Mouse (Mus musculus): ENCODE data around the gene Atxn2. TPM values are rescaled to one million over a fixed set of nuclear protein-coding genes. Genes with fewer than 3 reads are reported as not detected.

Atxn2 gene
- polyA plus RNA-seq, 1 experiment, result 139 TPM

- Histone ChIP-seq H3K4me1 (ENCODE audit: control insufficient read depth, insufficient read depth, low read length) (no peaks in the 10 kb centered on the region; the same call in 1 of the 2 replicates), H3K27ac (ENCODE audit: insufficient read depth, low read length) (no peak overlapping the region), H3K4me3 (ENCODE audit: insufficient read depth, low read length) (no peak overlapping the region)
- TF ChIP-seq POLR2A (IDR thresholded peaks at IDR 0.05; ENCODE audit: extremely low read depth, insufficient read depth, low read length) (no peak), CTCF (IDR thresholded peaks at IDR 0.05; ENCODE audit: extremely low read depth, insufficient read depth, low read length) (no peak)
Measured at GRCm38 (mm10) chr5:121749633-121750032, 38.5 kb downstream of the Atxn2 start.

GRCm38 (mm10) chr5:121757900-121758299 is 46.8 kb downstream of the Atxn2 start:
- H3K27ac ChIP-seq (ENCODE audit: insufficient read depth, low read length), result no peak overlapping the region
- TF ChIP-seq CTCF (IDR thresholded peaks at IDR 0.05; ENCODE audit: extremely low read depth, insufficient read depth, low read length), result no peak
- TF ChIP-seq POLR2A (IDR thresholded peaks at IDR 0.05; ENCODE audit: extremely low read depth, insufficient read depth, low read length), result no peak
- H3K4me1 ChIP-seq (ENCODE audit: control insufficient read depth, insufficient read depth, low read length), result peaks cover 2% of the 10 kb centered on the region
- no peak overlapping the region for H3K4me3 ChIP-seq (ENCODE audit: insufficient read depth, low read length)

GRCm38 (mm10) chr5:121758341-121758740 is 47.2 kb downstream of the Atxn2 start:
- Histone ChIP-seq H3K4me3 (ENCODE audit: insufficient read depth, low read length) (no peak overlapping the region), H3K27ac (ENCODE audit: insufficient read depth, low read length) (no peak overlapping the region), H3K4me1 (ENCODE audit: control insufficient read depth, insufficient read depth, low read length) (peaks cover 2% of the 10 kb centered on the region)
- TF ChIP-seq POLR2A (IDR thresholded peaks at IDR 0.05; ENCODE audit: extremely low read depth, insufficient read depth, low read length) (no peak), CTCF (IDR thresholded peaks at IDR 0.05; ENCODE audit: extremely low read depth, insufficient read depth, low read length) (no peak)

- no peak for TF ChIP-seq CTCF (IDR thresholded peaks at IDR 0.05; ENCODE audit: extremely low read depth, insufficient read depth, low read length)
- no peak for TF ChIP-seq POLR2A (IDR thresholded peaks at IDR 0.05; ENCODE audit: extremely low read depth, insufficient read depth, low read length)
- Histone ChIP-seq H3K27ac (ENCODE audit: insufficient read depth, low read length) (no peak overlapping the region), H3K4me3 (ENCODE audit: insufficient read depth, low read length) (no peak overlapping the region), H3K4me1 (ENCODE audit: control insufficient read depth, insufficient read depth, low read length) (peaks cover 2% of the 10 kb centered on the region)
Measured at GRCm38 (mm10) chr5:121759921-121760320, 48.8 kb downstream of the Atxn2 start.

- H3K4me3 ChIP-seq (ENCODE audit: insufficient read depth, low read length), result no peak overlapping the region
- H3K4me1 ChIP-seq (ENCODE audit: control insufficient read depth, insufficient read depth, low read length), result peaks cover 3% of the 10 kb centered on the region
- TF ChIP-seq POLR2A (IDR thresholded peaks at IDR 0.05; ENCODE audit: extremely low read depth, insufficient read depth, low read length) (no peak), CTCF (IDR thresholded peaks at IDR 0.05; ENCODE audit: extremely low read depth, insufficient read depth, low read length) (no peak)
- H3K27ac ChIP-seq (ENCODE audit: insufficient read depth, low read length), result no peak overlapping the region
Measured at GRCm38 (mm10) chr5:121761459-121761858, 50.3 kb downstream of the Atxn2 start.

GRCm38 (mm10) chr5:121762949-121763348 is 51.8 kb downstream of the Atxn2 start:
- TF ChIP-seq CTCF (IDR thresholded peaks at IDR 0.05; ENCODE audit: extremely low read depth, insufficient read depth, low read length) (no peak), POLR2A (IDR thresholded peaks at IDR 0.05; ENCODE audit: extremely low read depth, insufficient read depth, low read length) (no peak)
- Histone ChIP-seq H3K4me1 (ENCODE audit: control insufficient read depth, insufficient read depth, low read length) (peaks cover 3% of the 10 kb centered on the region), H3K27ac (ENCODE audit: insufficient read depth, low read length) (no peak overlapping the region), H3K4me3 (ENCODE audit: insufficient read depth, low read length) (no peak overlapping the region)

GRCm38 (mm10) chr5:121765020-121765419 is 53.9 kb downstream of the Atxn2 start:
- TF ChIP-seq CTCF (IDR thresholded peaks at IDR 0.05; ENCODE audit: extremely low read depth, insufficient read depth, low read length), result no peak
- TF ChIP-seq POLR2A (IDR thresholded peaks at IDR 0.05; ENCODE audit: extremely low read depth, insufficient read depth, low read length), result no peak
- no peak overlapping the region for H3K4me3 ChIP-seq (ENCODE audit: insufficient read depth, low read length)
- no peak overlapping the region for H3K27ac ChIP-seq (ENCODE audit: insufficient read depth, low read length)
- H3K4me1 ChIP-seq (ENCODE audit: control insufficient read depth, insufficient read depth, low read length), result peaks cover 9% of the 10 kb centered on the region

- Histone ChIP-seq H3K4me1 (ENCODE audit: control insufficient read depth, insufficient read depth, low read length) (peaks cover 9% of the 10 kb centered on the region), H3K4me3 (ENCODE audit: insufficient read depth, low read length) (no peak overlapping the region), H3K27ac (ENCODE audit: insufficient read depth, low read length) (no peak overlapping the region)
- TF ChIP-seq CTCF (IDR thresholded peaks at IDR 0.05; ENCODE audit: extremely low read depth, insufficient read depth, low read length), result 0 out of 2 replicates have a peak, but pooled peaks have one; percentile 1
- TF ChIP-seq POLR2A (IDR thresholded peaks at IDR 0.05; ENCODE audit: extremely low read depth, insufficient read depth, low read length), result no peak
Measured at GRCm38 (mm10) chr5:121766038-121766773, 55.1 kb downstream of the Atxn2 start.

- no peak for TF ChIP-seq POLR2A (IDR thresholded peaks at IDR 0.05; ENCODE audit: extremely low read depth, insufficient read depth, low read length)
- TF ChIP-seq CTCF (IDR thresholded peaks at IDR 0.05; ENCODE audit: extremely low read depth, insufficient read depth, low read length), result no peak
- Histone ChIP-seq H3K27ac (ENCODE audit: insufficient read depth, low read length) (no peak overlapping the region), H3K4me1 (ENCODE audit: control insufficient read depth, insufficient read depth, low read length) (peaks cover 7% of the 10 kb centered on the region)
Measured at GRCm38 (mm10) chr5:121767564-121767963, 56.4 kb downstream of the Atxn2 start.

GRCm38 (mm10) chr5:121769827-121770226 is 58.7 kb downstream of the Atxn2 start:
- Histone ChIP-seq H3K4me1 (ENCODE audit: control insufficient read depth, insufficient read depth, low read length) (peaks cover 7% of the 10 kb centered on the region), H3K4me3 (ENCODE audit: insufficient read depth, low read length) (no peak overlapping the region), H3K27ac (ENCODE audit: insufficient read depth, low read length) (no peak overlapping the region)
- no peak for TF ChIP-seq POLR2A (IDR thresholded peaks at IDR 0.05; ENCODE audit: extremely low read depth, insufficient read depth, low read length)
- TF ChIP-seq CTCF (IDR thresholded peaks at IDR 0.05; ENCODE audit: extremely low read depth, insufficient read depth, low read length), result no peak

More at GRCm38 (mm10) chr5:121767564-121767963, 56.4 kb downstream of the Atxn2 start:
- no peak overlapping the region for H3K4me3 ChIP-seq (ENCODE audit: insufficient read depth, low read length)
